Mouse (Mus musculus): ENCODE measurements at regions not wholly inside any gene's neighbourhood (a gene's known extent, or its start where the extent isn't known, plus 50 kb on each side); places are given as distances from the start of the nearest gene placed in this dataset.

GRCm38 (mm10) chr5:133167576-133167975 lies 624.4 kb upstream of the Auts2 start:
- DNase-seq (ENCODE audit: low spot score) (no peak), ATAC-seq (ENCODE audit: low FRiP score, low read depth) (no peak)
- H3K4me1 ChIP-seq (ENCODE audit: control insufficient read depth, insufficient read depth, low read length), result peaks cover 14% of the 10 kb centered on the region
- no peak overlapping the region for H3K4me2 ChIP-seq (replicated peaks; ENCODE audit: low read depth, low read length, severe bottlenecking)
- 45% methylated on average over 2 of the region's 2 CpGs for WGBS
- H3K36me3 ChIP-seq (ENCODE audit: control insufficient read depth, insufficient read depth, low read length), result no peaks in the 10 kb centered on the region
- no peak overlapping the region for H3K27ac ChIP-seq (replicated peaks; ENCODE audit: low read depth, low read length)
- H3K4me3 ChIP-seq (replicated peaks; ENCODE audit: low read length), result no peak overlapping the region
- no peak for TF ChIP-seq POLR2A (IDR thresholded peaks at IDR 0.05; ENCODE audit: borderline replicate concordance, extremely low read depth, insufficient read depth, insufficient read length)
- H3K27me3 ChIP-seq (ENCODE audit: control insufficient read depth, insufficient read depth, low read length), result no peaks in the 10 kb centered on the region
- H3K9ac ChIP-seq (ENCODE audit: low read depth, low read length, severe bottlenecking), result no peak overlapping the region
- H3K9me3 ChIP-seq (ENCODE audit: control insufficient read depth, low read length), result no peaks in the 10 kb centered on the region

GRCm38 (mm10) chr5:133167001-133167461 lies 623.9 kb upstream of the Auts2 start:
- WGBS, result 20% methylated on average over 5 of the region's 5 CpGs
- ATAC-seq (ENCODE audit: low FRiP score, low read depth), result no peak

GRCm38 (mm10) chr5:133156115-133156857 lies 613.1 kb upstream of the Auts2 start:
- Histone ChIP-seq H3K36me3 (ENCODE audit: control insufficient read depth, insufficient read depth, low read length) (no peaks in the 10 kb centered on the region), H3K9me3 (ENCODE audit: control insufficient read depth, low read length) (no peaks in the 10 kb centered on the region), H3K4me1 (ENCODE audit: control insufficient read depth, insufficient read depth, low read length) (no peaks in the 10 kb centered on the region), H3K27ac (replicated peaks; ENCODE audit: low read depth, low read length) (no peak overlapping the region), H3K4me2 (replicated peaks; ENCODE audit: low read depth, low read length, severe bottlenecking) (no peak overlapping the region), H3K4me3 (replicated peaks; ENCODE audit: low read length) (no peak overlapping the region), H3K9ac (ENCODE audit: low read depth, low read length, severe bottlenecking) (no peak overlapping the region), H3K27me3 (ENCODE audit: control insufficient read depth, insufficient read depth, low read length) (no peaks in the 10 kb centered on the region)
- TF ChIP-seq POLR2A (IDR thresholded peaks at IDR 0.05; ENCODE audit: borderline replicate concordance, extremely low read depth, insufficient read depth, insufficient read length), result no peak
- DNase-seq (ENCODE audit: low spot score) (peak; percentile 70), ATAC-seq (ENCODE audit: low FRiP score, low read depth) (no peak)
- WGBS, result 24% methylated on average over 5 of the region's 5 CpGs

More at GRCm38 (mm10) chr5:133167001-133167461, 623.9 kb upstream of the Auts2 start:
- TF ChIP-seq POLR2A (IDR thresholded peaks at IDR 0.05; ENCODE audit: borderline replicate concordance, extremely low read depth, insufficient read depth, insufficient read length), result no peak
- H3K4me1 ChIP-seq (ENCODE audit: control insufficient read depth, insufficient read depth, low read length), result peaks cover 14% of the 10 kb centered on the region
- peak; percentile 61 for DNase-seq (ENCODE audit: low spot score)
- H3K27ac ChIP-seq (replicated peaks; ENCODE audit: low read depth, low read length), result no peak overlapping the region
- H3K9me3 ChIP-seq (ENCODE audit: control insufficient read depth, low read length), result no peaks in the 10 kb centered on the region
- no peaks in the 10 kb centered on the region for H3K36me3 ChIP-seq (ENCODE audit: control insufficient read depth, insufficient read depth, low read length)
- no peak overlapping the region for H3K4me3 ChIP-seq (replicated peaks; ENCODE audit: low read length)
- no peak overlapping the region for H3K9ac ChIP-seq (ENCODE audit: low read depth, low read length, severe bottlenecking)
- no peaks in the 10 kb centered on the region for H3K27me3 ChIP-seq (ENCODE audit: control insufficient read depth, insufficient read depth, low read length)
- H3K4me2 ChIP-seq (replicated peaks; ENCODE audit: low read depth, low read length, severe bottlenecking), result no peak overlapping the region

- Histone ChIP-seq H3K9me3 (ENCODE audit: control insufficient read depth, low read length) (0 out of 2 replicates have a peak, but pooled peaks cover 6% of the 10 kb centered on the region), H3K27me3 (ENCODE audit: control insufficient read depth, insufficient read depth, low read length) (no peaks in the 10 kb centered on the region), H3K4me3 (replicated peaks; ENCODE audit: low read length) (no peak overlapping the region), H3K27ac (replicated peaks; ENCODE audit: low read depth, low read length) (no peak overlapping the region), H3K4me2 (replicated peaks; ENCODE audit: low read depth, low read length, severe bottlenecking) (no peak overlapping the region), H3K4me1 (ENCODE audit: control insufficient read depth, insufficient read depth, low read length) (no peaks in the 10 kb centered on the region), H3K36me3 (ENCODE audit: control insufficient read depth, insufficient read depth, low read length) (no peaks in the 10 kb centered on the region), H3K9ac (ENCODE audit: low read depth, low read length, severe bottlenecking) (no peak overlapping the region)
- DNase-seq (ENCODE audit: low spot score) (no peak), ATAC-seq (ENCODE audit: low FRiP score, low read depth) (no peak)
- TF ChIP-seq POLR2A (IDR thresholded peaks at IDR 0.05; ENCODE audit: borderline replicate concordance, extremely low read depth, insufficient read depth, insufficient read length), result no peak
Measured at GRCm38 (mm10) chr5:133145996-133146395, 602.9 kb upstream of the Auts2 start.

GRCm38 (mm10) chr5:133143679-133144078 lies 600.5 kb upstream of the Auts2 start:
- Histone ChIP-seq H3K27me3 (ENCODE audit: control insufficient read depth, insufficient read depth, low read length) (no peaks in the 10 kb centered on the region), H3K27ac (replicated peaks; ENCODE audit: low read depth, low read length) (no peak overlapping the region), H3K4me3 (replicated peaks; ENCODE audit: low read length) (no peak overlapping the region), H3K4me2 (replicated peaks; ENCODE audit: low read depth, low read length, severe bottlenecking) (no peak overlapping the region), H3K9me3 (ENCODE audit: control insufficient read depth, low read length) (0 out of 2 replicates have a peak, but pooled peaks cover 6% of the 10 kb centered on the region), H3K4me1 (ENCODE audit: control insufficient read depth, insufficient read depth, low read length) (no peaks in the 10 kb centered on the region), H3K36me3 (ENCODE audit: control insufficient read depth, insufficient read depth, low read length) (no peaks in the 10 kb centered on the region), H3K9ac (ENCODE audit: low read depth, low read length, severe bottlenecking) (no peak overlapping the region)
- WGBS, result 96% methylated on average over 1 of the region's 1 CpGs
- ATAC-seq (ENCODE audit: low FRiP score, low read depth) (no peak), DNase-seq (ENCODE audit: low spot score) (no peak)
- TF ChIP-seq POLR2A (IDR thresholded peaks at IDR 0.05; ENCODE audit: borderline replicate concordance, extremely low read depth, insufficient read depth, insufficient read length), result no peak
